Mouse (Mus musculus): ENCODE measurements around the gene Pknox1.
"Not testable (repeated sequence)": the region's sequence is repeated elsewhere in the genome, so short reads cannot be mapped to it uniquely, and the experiment has no call there.

GRCm38 (mm10) chr17:31552601-31553000 lies 11.9 kb upstream of the Pknox1 start:
- TF ChIP-seq POLR2A (IDR thresholded peaks at IDR 0.05; ENCODE audit: borderline replicate concordance, low read depth, low read length); CTCF (IDR thresholded peaks at IDR 0.05; ENCODE audit: low read depth, low read length): not testable (repeated sequence)
